Mouse (Mus musculus): ENCODE data around the gene Retreg1.

Gene Retreg1

DNA sequence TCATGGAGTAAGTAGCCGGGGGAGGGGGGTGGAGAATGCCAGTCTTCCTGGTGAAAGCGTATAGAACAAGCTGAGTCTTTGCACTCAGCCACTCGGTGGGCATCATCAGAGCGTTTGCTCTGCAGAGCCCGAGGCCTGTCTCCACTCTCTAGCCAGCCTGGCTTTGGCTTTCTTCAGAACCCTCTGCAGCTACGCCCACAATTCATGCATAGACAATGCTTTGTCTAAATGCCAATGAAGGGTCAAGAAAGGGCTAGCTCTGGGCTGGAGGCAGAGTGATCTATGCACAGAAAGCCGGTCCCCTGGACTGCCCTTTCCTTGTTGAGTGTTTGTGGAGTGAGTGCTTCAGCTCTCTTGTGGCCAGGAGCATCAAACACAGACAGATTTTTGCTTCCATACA, 34.8 kb downstream of the Retreg1 start:
- no peak for DNase-seq (ENCODE audit: extremely low spot score, low read depth, low spot score)

DNA sequence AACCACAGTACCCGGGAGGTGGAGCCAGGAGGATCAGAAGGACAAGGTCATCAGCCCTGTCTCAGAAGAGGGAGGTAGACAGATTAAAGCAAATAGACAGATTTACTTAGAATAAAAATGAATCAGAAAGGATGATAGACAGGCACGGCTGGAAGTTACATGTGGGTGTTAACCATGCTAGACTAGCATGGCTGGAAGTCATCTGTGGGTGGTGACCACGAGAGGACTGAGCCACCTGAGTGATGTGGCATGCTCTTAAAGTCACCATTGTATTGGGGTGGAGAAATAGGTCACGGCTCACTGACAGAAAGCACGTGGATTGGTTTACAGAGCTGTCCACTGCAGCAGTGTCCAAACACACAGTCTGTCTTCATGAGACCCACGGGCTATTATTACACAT, 36.2 kb downstream of the Retreg1 start:
- DNase-seq (ENCODE audit: extremely low spot score, low read depth, low spot score): no peak

DNA sequence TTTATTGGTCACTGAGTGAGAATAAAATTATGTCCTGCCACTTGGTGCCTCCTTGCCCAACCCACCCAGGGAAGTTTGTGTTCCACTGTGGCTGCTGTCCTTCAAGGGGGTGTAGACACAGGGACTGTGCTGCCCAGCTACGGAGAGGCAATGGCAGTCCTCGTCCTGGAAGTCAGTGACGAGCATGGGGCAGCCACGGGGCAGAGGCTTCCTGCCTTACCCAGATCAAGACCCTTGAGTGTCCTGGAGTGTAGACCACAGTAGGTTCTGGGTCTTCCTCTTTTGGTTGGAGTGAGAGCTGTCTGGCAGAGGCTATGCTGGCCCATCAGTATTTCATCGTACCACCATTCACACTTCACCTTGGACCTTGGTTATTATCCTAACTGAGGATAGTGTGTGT, 37.2 kb downstream of the Retreg1 start:
- DNase-seq (ENCODE audit: extremely low spot score, low read depth, low spot score): no peak

DNA sequence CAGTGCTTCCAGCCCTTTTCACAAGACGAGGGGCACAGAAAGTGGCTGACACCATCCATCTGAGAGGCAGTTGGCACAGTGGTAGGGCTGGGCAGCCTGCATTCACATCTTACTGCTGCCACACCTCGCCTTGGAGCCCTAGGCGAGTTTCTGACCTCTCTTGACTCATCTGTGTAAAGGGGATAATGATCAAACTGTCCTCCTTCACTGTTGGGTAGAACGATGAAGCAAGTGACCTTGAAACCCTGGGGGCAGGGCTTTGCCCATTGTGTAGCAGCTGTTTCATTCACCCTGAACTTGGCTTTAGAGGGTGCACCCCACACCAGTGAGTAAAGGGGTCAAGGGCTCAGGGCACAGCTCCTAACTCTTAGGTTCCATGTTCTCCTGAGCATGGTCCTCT, 39.0 kb downstream of the Retreg1 start:
- no peak for DNase-seq (ENCODE audit: extremely low spot score, low read depth, low spot score)

DNA sequence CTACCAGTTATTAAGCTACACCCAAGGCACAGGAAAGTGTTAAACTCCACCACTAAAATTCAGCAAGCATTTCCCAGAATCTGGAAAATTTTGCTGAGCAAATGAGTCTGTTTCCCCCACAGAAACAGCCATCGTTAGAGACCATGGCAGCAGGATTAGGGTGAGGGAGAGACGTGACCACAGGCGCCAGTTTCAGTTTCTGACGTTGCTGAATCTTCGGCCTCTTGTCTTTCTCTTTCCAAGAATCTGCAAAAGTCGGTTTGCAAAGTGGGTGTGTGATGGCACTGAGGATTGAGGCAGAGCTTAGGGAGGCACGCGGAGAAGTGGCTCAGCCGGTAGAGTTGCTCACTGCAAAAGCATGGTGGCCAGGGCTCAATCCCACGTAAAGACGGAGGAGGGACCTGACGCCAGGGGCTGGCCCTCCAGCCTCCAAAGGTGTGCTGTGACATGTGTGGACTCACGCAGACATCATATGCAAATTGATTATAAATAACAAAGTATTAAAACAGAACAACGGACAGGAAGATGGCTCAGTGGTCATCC, 41.5 kb downstream of the Retreg1 start:
- no peak for DNase-seq (ENCODE audit: extremely low spot score, low read depth, low spot score)

DNA sequence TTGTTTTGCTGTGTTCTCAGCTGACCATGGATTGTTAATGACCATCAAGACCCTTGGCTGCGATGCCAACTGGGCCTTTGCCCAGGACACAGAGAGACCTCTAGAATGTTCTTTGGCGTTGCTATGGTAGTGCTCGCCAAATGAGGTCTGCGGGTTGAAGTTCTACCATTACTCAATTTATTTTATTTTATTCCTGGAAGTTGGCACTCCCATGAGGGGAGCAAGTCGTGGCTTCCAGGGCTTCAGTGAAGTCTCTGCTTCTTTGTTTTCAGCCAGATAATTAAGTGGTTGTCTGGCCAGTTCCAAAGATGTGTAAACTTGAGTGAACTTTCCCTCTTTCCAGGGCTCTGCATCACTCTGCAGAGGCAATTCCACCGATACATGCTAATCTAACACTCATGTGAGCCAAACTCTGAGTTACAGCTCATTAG, 43.6 kb downstream of the Retreg1 start:
- no peak for DNase-seq (ENCODE audit: extremely low spot score, low read depth, low spot score)

DNA sequence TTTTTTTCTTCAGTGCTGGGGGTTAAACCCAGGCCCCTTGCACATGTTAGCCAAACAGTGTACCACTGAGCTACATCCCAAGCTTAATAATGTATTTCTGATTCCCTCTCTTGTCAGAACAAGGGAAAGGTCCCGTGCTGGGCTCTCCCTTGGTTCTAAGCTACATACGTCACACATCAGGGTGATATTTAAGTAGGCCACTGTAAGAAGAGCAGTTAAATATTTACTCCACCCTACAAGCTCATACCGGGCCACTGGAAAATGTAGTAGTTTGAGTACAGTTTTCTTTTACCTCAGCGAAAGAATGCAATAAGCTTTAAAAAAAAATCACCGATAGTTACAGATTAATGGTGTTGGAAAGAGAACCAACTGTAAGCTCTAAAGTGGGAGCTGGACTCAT, 46.9 kb downstream of the Retreg1 start:
- DNase-seq (ENCODE audit: extremely low spot score, low read depth, low spot score): no peak

DNA sequence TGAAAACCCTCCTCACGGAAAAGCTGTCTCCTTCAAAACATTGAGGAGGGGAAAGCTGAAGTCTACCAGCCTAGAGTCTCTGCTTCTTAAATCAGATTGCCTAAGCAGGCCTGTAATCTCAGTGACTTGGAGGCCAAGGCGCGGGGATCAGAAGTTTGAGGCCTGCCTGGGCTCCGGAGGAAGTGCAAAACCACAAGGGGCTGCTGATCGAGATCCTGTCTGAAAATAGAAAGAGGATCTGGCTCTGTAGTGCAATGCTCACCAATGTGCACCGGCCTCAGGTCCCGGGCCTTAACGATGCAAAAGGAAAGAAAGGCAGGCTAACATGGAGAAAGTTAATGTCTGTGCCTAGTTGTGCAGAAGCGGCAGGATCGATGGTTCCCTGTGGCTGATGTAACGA, 48.6 kb downstream of the Retreg1 start:
- no peak for DNase-seq (ENCODE audit: extremely low spot score, low read depth, low spot score)

DNA sequence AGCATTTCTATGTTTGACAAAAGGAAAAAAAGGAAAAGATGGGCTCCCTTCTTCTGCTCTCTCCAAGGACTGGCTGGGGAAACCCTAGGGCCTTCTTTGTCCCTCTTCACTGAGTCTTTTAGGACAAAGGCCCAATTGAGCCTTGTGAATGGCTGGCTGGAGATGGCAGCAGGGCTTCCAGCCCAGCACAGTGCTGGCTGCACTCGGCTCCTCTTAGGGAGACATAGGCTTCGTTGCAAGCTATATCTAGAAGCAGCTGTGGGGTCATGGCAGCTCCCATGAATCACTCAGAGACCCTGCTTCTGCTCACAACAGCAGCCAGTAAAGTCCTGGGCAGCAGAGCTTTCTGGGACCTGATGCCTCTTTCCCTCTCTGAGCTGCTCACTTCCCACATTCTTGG, 50.3 kb downstream of the Retreg1 start:
- DNase-seq (ENCODE audit: extremely low spot score, low read depth, low spot score): no peak

DNA sequence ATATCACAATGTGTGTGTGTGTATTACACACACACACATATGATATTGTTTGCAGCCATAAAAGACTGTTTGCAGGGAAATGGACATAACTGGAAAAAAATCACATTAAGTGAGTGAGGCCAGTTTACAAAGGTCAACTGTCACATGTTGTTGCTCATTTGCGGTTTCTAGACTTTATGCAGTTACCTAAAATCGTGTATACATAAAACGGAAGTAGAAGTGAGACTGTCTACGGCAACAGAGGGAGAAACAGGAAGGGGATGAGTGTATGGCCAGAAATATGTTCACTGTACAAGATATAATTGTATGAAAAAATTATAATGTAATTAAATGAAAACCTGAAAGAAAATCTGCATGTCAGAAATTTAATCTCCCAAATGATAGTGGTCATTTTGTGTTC, 53.8 kb downstream of the Retreg1 start:
- no peak for DNase-seq (ENCODE audit: extremely low spot score, low read depth, low spot score)

DNA sequence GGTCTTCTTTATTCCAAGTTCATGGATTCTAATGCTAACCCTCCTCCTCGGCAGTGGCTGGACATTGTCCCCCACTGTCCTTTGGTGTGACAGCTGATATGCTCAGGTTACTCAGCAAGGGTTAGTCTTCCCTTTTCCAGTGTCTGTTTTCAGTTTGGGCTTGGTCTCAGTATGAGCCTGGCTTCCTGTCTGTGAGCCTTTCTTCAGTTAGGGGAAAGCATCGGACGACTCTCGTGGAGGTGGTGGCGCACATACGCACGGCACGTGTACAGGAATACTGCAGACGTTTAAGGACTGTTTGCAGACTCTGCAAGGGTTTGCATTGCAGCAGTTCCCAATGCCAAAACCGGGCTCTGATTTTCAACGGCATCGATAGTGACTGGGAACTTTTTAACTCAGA, 54.6 kb downstream of the Retreg1 start:
- no peak for DNase-seq (ENCODE audit: extremely low spot score, low read depth, low spot score)

DNA sequence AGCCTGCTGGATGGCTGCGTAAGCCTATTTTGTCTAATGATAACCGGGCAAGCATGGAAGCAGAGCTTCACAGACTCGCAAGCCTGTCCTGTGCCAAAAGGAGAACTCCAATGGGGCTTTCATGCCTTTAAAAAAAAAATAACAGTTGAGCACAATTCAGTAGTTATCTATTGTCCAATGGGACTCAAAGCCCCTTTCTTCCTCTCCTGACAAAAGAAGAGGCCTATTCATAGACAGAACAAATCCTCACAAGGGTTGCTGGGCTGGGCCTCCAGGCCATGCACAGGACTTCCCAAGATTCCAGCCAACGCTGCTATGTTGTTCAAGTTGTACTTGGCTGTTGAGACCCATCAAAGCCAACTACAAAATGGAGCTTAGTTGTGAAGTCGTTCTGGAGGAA, 56.0 kb downstream of the Retreg1 start:
- no peak for DNase-seq (ENCODE audit: extremely low spot score, low read depth, low spot score)

DNA sequence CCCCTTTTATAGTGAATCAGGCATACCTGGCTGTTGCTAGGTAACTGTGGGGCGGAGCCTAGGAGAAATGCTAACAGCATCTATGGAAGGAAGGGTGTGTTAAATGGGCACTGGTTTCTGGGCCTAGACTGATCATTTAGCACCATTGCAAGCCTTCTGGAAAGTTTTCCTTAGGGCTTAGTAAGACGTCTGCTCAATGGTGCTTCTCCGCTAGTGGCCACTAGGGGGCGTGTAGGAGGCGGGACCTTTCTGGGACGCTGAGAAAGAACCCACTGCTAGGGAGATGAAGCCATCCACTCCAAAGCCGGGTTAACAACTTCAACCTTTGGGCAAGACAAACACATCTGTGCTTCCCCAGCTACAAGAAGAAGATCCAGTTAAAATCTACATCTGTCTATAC, 57.6 kb downstream of the Retreg1 start:
- peak; percentile 14 for DNase-seq (ENCODE audit: extremely low spot score, low read depth, low spot score)

DNA sequence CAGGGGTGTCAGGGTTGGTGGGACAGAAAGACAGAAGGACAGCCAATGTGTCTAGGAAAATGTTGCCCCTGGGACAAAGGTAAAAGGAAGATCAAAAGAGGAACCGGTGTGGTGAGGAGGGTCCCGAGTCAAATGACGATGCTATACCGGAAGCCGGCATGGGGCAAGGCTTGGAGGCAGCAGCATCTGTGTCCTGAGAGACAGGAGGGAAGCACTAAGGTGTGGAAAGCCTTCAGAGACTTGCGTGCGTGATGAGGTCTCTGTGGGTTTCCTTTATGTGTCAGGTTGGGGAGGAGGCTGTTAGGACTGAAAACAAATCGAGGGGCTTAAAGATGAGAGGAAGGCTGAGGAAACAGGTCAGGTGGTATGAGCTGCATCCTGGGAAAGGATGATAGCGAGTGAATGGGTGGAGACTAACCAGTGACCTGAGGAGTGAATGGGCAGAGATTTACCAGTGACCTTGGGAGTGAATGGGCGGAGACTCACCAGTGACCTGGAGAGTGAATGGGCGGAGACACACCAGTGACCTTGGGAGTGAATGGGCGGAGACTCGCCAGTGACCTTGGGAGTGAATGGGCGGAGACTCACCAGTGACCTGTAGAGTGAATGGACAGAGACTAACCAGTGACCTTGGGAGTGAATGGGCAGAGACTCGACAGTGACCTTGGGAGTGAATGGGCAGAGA, 60.1 kb downstream of the Retreg1 start:
- DNase-seq (ENCODE audit: extremely low spot score, low read depth, low spot score): no peak

DNA sequence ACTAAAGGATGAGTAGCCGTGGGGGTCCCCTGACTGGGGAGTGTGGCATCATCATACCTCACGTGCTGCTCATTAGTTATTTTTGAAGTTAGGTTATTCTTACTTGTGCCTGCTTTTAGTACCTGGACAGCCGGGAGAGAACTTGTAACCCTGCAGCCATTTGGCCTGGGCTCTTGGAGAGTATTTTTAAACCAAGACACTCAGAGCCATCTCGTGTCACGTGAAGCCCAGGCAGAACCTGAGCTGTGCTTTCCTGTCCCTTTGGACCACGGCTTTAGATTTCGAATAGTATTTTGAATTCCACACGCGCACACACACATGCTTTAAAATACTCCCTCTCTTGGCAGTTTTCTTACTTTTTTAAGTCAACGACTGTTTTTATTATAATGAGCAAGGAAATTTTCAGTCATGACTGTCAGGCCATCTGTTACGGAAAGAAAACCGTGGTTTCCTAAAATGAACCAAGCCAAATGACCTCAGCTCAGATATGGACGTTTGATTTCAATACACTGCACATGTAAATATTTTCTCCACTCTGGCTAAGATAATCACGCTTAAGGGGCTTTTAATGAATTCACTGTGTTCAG, 61.5 kb downstream of the Retreg1 start:
- DNase-seq (ENCODE audit: extremely low spot score, low read depth, low spot score): no peak

DNA sequence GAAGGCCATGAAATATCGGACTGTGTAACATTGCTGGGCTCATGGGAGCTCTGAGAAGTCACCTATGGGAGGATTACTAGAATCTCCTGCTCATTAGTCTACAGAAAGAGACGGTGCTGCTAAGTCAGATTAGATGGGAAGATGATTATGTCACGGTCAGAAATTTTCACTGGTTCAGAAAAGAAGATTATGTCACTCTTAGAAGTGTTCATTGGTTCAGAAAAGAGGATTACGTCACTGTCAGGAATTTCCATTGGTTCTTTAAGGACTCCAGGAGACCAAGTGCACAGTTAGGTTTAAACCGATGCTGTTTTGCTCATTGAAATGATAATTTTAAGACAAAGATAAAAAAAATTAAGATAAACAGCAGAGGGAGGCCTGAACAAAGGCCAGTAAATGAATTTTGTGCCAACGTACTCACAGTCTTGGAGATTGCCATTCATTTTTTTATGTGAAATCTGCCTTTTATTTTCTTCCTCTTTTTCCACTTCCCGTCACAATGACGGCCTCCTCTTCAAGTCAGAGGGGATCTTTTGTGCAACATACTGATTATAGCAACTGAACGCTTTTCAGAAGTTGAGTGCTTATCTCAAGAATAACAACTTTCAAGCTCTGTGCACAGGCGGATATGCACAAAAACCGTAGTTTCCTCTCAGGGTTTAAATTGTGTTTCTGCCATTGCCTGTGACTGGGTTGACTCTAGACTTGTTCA, 67.0 kb downstream of the Retreg1 start:
- no peak for DNase-seq (ENCODE audit: extremely low spot score, low read depth, low spot score)

DNA sequence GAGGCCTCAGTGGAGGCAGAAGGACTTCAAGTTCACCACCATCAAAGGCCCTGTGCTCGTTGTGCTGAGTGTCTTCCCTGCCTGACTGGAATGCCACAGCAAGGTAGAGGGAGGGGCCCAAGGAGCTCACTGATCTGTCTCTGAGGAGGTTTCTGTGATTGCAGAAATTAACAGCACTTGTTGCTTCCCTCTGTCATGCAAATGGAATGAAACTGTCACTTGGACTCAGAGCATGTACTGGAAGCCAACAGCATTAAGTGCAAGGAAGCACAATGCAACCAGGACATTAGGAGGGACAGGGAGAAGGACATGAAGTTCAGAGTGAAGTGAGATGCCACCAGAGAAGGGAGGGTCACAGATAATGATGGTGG, 67.5 kb downstream of the Retreg1 start:
- DNase-seq (ENCODE audit: extremely low spot score, low read depth, low spot score): no peak

DNA sequence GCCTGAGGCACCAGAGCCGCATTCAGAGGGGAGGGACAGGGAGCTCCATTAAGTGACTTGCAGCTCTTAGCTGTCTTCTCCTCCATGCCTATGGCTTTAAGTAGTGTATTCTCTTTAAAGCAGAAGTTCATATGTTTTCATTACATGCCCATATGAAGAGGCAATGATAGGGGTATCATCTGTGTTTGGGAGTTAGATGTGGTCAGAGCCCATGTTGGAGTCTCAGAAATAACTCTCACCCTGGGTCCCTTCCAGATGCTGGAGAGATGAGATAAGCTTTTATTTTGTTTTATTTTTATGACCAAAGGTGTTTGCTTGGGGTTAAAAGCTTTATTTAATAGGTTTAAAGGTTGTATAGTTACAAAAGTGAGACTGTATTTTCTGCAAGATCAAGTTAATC, 67.9 kb downstream of the Retreg1 start:
- DNase-seq (ENCODE audit: extremely low spot score, low read depth, low spot score): no peak

DNA sequence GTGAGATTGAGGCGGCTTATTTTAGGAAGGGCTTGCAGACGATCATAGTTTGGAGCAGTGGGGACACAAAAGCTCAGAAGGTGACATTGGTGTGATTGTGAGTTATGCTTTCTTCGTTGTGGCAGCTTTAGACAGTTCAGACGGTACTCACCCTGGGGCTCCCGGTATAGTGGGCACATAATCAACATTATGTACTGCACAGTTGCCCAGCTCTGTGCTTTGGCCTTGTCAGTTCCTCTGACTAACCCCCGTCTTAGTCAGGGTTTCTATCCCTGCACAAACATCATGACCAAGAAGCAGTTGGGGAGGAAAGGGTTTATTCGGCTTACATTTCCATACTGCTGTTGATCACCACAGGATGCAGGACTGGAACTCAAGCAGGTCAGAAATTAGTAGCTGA, 69.9 kb downstream of the Retreg1 start:
- no peak for DNase-seq (ENCODE audit: extremely low spot score, low read depth, low spot score)

DNA sequence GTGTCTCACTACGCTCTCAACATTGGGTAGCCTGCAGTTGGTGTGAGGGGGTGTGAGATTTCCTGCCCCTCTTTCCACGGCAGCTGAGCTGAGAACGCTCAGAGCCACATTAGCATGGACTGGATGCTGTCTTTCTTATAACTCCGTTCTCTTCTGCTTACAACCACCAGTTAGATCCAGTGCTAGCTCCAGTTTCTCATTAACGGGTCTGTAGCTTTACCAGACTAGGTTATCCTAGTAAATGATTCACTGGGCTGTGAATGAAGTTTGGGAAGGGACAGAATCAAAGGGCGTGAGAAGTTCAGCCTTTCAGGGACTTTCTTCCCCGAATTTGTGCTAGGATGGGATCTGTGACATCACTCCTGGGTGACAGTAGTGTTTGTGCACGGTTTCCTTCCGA, 70.7 kb downstream of the Retreg1 start:
- DNase-seq (ENCODE audit: extremely low spot score, low read depth, low spot score): no peak

DNA sequence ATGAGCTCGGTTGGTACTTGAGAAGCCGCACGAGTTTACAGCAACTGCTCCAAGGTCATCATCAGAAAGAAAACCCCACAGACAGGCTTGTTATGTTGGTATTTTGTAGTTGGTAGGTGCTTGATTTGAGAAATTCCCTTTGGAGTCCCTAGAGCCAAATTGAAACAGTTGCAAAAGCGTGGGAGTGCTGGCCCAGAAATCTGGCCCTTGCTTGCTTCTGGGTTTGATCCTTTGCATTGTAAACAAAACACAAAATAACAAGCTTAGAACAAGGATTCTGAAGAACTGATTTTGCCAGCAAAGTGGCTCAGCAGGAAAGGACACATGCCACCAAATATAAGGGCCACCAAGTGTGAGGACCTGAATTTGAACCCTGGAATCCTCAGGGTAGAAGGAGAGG, 71.2 kb downstream of the Retreg1 start:
- DNase-seq (ENCODE audit: extremely low spot score, low read depth, low spot score): no peak

DNA sequence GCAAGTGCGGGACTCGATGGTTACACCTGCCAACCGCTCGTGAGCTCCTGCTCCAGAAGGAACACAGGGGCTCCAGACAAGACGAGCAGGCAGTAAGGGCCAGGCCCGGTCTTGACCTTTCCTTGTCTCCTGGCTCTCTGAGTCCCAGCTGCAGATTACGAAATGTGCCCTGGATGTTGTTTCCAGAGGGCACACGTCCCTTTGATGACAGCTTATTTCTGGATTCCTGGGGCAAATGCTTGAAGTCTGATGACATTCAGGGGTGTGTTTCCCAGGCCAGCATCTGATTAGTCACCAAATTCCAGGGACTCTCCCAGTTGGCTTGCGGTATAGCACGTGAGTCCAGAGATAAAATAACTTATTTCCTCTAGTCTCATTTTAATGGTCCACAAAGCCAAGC, 72.0 kb downstream of the Retreg1 start:
- DNase-seq (ENCODE audit: extremely low spot score, low read depth, low spot score): no peak

Data from hindlimb bud, embryonic 11.5 days (tissue).